Mouse (Mus musculus): ENCODE data around the gene Col20a1.

The Col20a1 gene

DNA sequence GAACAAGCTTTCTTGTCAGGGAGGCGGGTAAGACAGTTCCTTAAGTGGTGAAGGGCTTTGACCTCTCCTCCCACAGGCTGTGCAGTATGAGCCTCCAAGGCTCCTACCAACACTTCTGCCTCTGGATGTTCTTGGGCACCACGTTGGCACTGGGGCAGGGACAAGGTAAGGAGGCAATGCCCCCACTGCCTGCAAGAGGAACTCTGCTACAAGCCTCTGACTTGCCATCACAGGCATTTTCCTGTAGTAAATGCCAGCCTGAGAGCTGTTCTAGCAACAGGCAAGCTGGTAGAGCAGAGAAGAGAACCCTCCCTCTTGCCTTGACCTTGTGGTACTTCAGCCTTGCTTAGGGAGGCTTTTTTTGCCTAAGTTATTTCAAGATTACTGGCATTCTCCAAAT is at the start of gene Col20a1:
TSS of gene Col20a1 (plus strand) at position 87 of the 400 bp plus-strand sequence.
- DNase-seq: no peak

GRCm38 (mm10) chr2:180940187-180940586 is 46.1 kb upstream of the Col20a1 start:
- DNase-seq: no peak

GRCm38 (mm10) chr2:180941869-180942268 is 44.5 kb upstream of the Col20a1 start:
- no peak for DNase-seq

DNA sequence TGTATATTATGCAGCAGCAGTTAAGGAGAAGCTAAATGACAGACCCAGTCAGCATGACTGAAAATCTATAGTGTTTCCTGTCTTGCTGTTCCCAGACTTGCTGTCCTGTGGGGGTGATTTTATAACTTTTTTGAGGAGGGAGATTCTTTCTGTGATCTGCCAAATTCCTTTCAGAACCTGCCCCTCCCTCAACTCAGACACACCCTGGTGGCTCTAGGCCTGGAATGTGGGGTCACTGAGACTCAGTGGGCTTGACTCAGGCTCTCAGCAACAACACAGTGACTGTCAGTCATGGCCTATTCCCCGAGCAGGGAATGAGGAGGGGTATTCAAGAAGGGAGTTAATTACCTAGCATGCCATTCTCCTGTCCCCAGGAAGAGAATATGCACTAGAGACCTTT is 36.4 kb upstream of the Col20a1 start:
- DNase-seq: no peak

GRCm38 (mm10) chr2:180952731-180953171 is 33.6 kb upstream of the Col20a1 start:
- peak; percentile 39 to 51 for DNase-seq

DNA sequence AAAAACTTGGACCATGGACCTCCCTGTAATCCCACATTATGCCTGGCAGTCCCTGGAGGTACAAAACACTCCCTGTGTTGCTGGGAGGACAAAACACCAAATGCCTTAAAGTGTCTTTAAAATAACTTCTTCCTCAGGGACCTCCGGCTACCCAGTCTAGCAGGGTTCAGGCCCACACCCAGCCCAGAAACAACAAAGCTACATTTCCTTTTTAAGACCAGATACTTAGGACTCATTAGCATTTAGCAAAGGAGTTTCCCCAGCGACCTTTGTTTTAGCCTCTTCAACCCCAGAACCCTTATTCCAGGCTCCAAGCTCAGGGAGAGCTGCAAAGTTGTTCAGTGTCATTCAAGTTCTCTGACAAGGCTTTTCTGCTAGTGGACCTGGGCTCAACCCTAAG is 32.7 kb upstream of the Col20a1 start:
- DNase-seq: peak in 1 of 2 experiments; percentile 4

DNA sequence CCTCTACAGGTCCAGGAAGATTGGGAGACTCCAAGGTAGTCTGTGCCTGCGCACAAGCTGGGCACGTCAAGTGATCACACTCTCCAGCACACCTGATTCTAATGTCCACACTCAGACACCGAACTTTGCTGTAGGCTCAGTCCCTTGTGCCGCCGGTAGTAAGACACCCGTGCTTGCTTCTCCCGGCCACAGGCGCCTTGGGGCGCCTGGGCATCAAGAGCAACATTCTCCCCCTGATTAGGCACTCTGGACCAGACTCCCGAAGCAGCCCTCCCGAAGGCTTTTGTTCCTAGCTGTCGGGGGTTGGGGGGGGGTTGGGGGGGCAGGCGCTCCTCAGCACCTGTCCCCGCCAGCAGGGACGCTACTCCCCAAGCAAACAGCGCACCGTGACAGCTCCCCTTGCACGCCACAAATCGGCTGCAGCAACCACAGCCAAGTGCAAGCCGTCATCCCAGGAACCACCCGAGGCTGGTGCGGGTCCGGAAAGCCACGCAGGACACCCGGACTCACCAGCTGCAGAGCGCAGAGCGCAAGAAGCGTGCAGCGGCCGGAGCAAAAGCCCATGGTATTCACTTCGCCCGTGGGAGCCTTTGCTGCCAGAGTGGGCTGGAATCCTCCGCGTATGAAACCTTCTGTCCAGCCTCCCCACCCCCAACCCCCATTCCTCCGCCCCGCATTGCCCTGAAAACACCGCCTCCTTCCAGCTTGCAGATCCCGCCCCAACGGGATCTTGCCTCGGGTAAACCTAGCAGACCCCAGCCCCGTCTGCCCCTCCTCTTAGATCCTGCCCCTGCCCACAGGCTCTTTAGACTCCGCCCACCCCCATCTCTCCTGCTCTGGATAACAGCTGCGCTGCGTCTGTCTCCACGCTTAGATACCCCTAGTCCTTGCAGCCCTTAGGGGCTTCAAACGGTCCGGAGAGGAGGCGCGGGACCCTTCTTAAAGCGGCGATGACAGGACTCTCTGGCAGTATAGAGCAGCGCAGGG is 32.0 kb upstream of the Col20a1 start, which contains the start of gene Nkain4:
TSS of gene Nkain4 (minus strand) at position 639 of the 987 bp plus-strand sequence.
- peak; percentile 78 to 84 for DNase-seq

DNA sequence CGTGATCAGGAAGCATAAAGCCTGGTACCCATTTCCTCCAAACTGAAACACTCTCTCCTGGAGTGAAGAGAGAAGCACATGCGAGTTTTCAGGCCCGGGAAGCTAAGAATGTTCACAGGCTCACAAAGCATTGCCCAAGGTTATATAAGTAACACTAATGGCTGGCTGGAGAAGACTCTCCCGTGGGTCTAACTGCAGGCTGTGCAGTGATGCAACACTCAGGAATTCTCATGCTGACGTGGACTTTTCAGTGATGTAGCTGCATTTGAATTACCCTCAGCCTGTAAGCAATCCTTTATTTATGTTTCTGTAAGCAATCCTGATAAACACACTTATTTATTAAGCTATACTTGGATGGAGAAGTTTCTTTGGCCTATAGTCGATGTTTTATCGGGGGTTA is 26.7 kb upstream of the Col20a1 start:
- no peak for DNase-seq

GRCm38 (mm10) chr2:180960187-180960586 is 26.1 kb upstream of the Col20a1 start:
- DNase-seq: no peak

DNA sequence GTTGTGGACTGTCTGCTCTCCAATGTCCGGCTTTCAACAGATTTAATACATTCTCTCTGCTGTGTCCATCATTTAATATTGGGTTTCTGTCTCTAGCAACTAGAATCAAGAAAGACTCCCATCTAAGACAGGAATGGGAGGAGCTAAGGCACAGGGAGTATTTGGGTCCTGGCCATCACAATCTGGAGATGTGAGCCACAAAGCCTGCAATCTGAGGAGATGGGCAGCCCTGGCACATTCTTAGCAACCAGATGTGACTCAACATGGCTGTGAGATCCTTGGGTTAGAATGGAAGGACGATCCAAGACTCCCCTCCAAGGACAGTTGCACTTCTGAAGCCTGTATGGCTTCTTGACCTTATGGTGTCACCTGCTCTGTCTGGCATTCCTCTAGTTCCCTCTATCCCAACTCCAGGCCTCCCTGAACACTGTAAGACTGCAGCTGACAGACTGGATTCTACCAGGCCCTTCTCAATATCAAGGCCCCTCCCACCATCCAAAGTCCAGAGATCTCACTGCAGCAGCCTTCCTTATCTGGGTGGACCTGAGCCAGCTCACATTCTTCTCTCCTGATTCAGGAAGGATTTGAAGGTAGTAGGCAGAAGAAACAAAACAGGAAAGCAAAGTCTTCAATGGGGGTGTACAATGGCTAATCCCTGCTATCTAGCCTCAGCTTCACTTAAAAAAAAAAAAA is 23.6 kb upstream of the Col20a1 start:
- DNase-seq: no peak

GRCm38 (mm10) chr2:180963956-180964355 is 22.4 kb upstream of the Col20a1 start:
- DNase-seq: peak; percentile 85 to 89

GRCm38 (mm10) chr2:180966092-180966882 is 20.0 kb upstream of the Col20a1 start:
- peak in 1 of 2 experiments; percentile 51 for DNase-seq

DNA sequence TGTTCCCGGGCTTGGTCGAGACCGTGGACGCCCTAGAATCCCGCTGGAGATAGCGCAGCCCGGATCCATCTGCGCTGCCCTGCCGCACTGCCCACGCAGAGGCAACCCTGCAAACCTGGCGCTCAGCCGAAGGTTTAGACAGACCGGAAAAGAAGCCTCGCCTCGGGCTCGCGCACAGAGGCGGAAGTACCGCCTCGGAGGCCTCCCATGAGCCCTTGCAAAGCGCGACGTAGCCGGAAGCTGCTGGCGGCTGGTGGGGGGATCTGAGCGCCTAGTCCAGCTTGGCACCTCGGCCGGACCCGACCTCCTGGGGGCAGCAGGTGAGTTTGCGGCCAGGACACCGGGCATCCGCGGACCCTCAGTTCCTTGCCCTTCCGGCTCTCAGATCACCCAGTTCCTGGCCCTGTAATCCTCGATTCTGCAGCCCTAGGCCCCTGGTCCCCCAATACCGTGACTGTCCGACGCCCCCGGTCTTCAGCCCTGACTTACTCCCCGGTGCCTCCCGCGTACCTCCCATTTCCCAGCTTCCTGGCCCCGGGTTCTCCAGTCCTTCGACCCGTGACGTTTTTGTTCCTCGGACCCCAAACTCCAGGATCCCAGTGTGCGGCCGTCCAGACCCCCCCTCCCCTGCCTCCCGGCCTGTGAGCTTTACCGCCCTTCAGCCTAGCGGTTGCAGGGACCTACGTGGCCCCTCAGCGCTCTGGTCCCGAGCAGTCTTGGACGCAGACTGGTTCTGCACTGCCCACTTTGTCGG is 19.1 kb upstream of the Col20a1 start, which contains the start of gene Arfgap1:
TSS of gene Arfgap1 (plus strand) at position 216 of the 754 bp plus-strand sequence.
- peak; percentile 93 to 95 for DNase-seq

GRCm38 (mm10) chr2:180981133-180981532 is 5.2 kb upstream of the Col20a1 start:
- DNase-seq: no peak

DNA sequence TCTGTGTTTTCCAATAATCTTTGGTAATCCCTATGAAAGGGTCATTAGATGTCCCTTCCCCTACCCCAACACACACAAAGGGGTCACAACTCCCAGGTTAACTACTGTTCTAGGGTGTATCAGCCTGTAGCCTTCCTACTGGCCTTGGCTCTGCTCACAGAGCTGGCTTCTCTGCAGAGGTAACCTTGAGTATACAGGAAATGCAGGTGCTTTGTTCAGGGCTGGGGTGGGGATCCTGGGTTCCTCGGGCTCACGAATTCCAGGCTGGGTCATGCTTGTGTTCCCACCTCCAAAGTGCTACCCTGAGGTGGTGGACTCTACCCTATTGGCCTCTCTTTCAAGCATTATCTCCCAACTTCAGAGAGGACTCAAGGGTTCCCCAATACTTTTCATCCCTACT is 700 bp upstream of the Col20a1 start:
- no peak for DNase-seq

- no peak for DNase-seq
Measured at GRCm38 (mm10) chr2:180987001-180987400, 666 bp downstream of the Col20a1 start.

- DNase-seq: no peak
Measured at GRCm38 (mm10) chr2:180987432-180988030, 1.2 kb downstream of the Col20a1 start.

GRCm38 (mm10) chr2:180988347-180988913 is 2.1 kb downstream of the Col20a1 start:
- peak in 1 of 2 experiments; percentile 32 for DNase-seq

DNA sequence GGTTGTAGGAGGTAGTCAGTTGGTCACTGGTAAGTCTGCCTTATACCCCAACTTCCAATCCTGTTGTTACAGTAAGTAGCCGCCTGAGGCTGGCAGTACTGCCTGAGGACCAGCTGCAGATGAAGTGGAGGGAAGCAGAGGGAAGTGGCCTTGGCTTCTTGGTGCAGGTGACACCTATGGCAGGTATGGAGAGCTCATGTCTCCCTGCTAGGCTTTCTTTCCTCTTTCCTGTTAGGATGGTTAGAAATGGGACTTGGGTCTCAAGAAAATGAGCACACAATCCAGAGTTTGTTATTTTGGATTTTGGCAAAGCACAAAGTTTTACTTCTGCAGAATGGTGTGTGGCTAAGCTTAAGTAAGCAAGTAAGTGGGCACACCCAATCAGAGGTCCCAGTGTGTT is 2.6 kb downstream of the Col20a1 start:
- DNase-seq: no peak

GRCm38 (mm10) chr2:180990347-180990746 is 4.0 kb downstream of the Col20a1 start:
- no peak for DNase-seq

GRCm38 (mm10) chr2:180994360-180994759 is 8.0 kb downstream of the Col20a1 start:
- DNase-seq: no peak

Data from kidney, postnatal 4 days (tissue).